Mouse (Mus musculus): ENCODE results near the gene Prr3. TPM values are rescaled to one million over a fixed set of nuclear protein-coding genes. Genes with fewer than 3 reads are reported as not detected.

The Prr3 gene
- polyA plus RNA-seq, 1 experiment: 33.5 TPM

GRCm38 (mm10) chr17:36001966-36002365 is 21.9 kb upstream of the Prr3 start:
- H3K27me3 ChIP-seq (ENCODE audit: control insufficient read depth, insufficient read depth, low read length, poor library complexity, severe bottlenecking): no peaks in the 10 kb centered on the region
- TF ChIP-seq POLR2A (IDR thresholded peaks at IDR 0.05; ENCODE audit: insufficient read depth, low read length) (no peak), EP300 (IDR thresholded peaks at IDR 0.05; ENCODE audit: insufficient read depth, low read depth, low read length) (no peak), CTCF (IDR thresholded peaks at IDR 0.05; ENCODE audit: low read depth, low read length) (no peak)
- H3K27ac ChIP-seq (ENCODE audit: insufficient read depth, low read length): no peak overlapping the region
- no peak overlapping the region for H3K4me3 ChIP-seq (ENCODE audit: low read depth, low read length)
- peaks cover 7% of the 10 kb centered on the region for H3K36me3 ChIP-seq (ENCODE audit: control insufficient read depth, insufficient read depth, low read length, poor library complexity, severe bottlenecking)
- no peak overlapping the region for H3K9ac ChIP-seq (ENCODE audit: low read depth, poor library complexity, severe bottlenecking)
- H3K4me1 ChIP-seq (ENCODE audit: control insufficient read depth, insufficient read depth, low read length): no peaks in the 10 kb centered on the region
- H3K9me3 ChIP-seq (replicated peaks; ENCODE audit: control insufficient read depth, insufficient read depth, low read length, poor library complexity, severe bottlenecking): peaks cover 69% of the 10 kb centered on the region

DNA sequence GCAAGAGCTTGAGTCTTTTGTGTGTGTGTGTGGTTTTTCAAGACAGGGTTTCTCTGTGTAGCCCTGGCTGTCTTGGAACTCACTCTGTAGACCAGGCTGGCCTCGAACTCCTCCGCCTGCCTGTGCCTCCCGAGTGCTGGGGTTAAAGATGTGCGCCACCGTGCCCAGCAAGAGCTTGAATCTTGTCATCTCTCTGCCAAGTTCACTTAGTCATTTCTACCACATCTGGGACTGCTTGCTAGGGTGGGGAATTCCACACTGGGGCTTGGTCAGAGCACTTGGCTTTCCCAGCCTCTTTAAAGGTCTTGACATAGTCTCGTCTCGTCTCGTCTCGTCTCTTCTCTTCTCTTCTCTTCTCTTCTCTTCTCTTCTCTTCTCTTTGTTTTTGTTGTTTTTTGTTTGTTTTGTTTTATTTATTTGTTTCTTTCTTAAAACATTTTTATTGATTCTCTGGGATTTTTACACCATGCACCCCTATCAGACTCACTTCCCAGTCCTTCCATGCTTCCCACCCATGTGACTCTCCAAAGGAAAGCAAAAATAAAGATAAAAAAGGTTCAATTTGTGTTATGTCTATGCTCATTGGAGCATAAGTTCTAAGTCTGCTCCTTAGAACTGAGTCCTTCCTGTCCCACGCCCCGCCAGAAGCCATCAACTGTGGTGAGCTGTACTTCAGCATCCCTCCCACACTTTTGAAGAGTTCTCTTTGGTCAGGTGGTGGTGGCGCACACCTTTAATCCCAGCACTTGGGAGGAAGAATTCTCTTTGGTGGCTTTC is 21.3 kb upstream of the Prr3 start:
- H3K27me3 ChIP-seq (ENCODE audit: control insufficient read depth, insufficient read depth, low read length, poor library complexity, severe bottlenecking): no peaks in the 10 kb centered on the region
- no peak overlapping the region for H3K27ac ChIP-seq (ENCODE audit: insufficient read depth, low read length)
- peaks cover 3% of the 10 kb centered on the region for H3K36me3 ChIP-seq (ENCODE audit: control insufficient read depth, insufficient read depth, low read length, poor library complexity, severe bottlenecking)
- H3K4me1 ChIP-seq (ENCODE audit: control insufficient read depth, insufficient read depth, low read length): no peaks in the 10 kb centered on the region
- no peak overlapping the region for H3K9ac ChIP-seq (ENCODE audit: low read depth, poor library complexity, severe bottlenecking)
- H3K9me3 ChIP-seq (replicated peaks; ENCODE audit: control insufficient read depth, insufficient read depth, low read length, poor library complexity, severe bottlenecking): peaks cover 63% of the 10 kb centered on the region
- no peak overlapping the region for H3K4me3 ChIP-seq (ENCODE audit: low read depth, low read length)
- TF ChIP-seq CTCF (IDR thresholded peaks at IDR 0.05; ENCODE audit: low read depth, low read length) (no peak), EP300 (IDR thresholded peaks at IDR 0.05; ENCODE audit: insufficient read depth, low read depth, low read length) (no peak), POLR2A (IDR thresholded peaks at IDR 0.05; ENCODE audit: insufficient read depth, low read length) (no peak)

DNA sequence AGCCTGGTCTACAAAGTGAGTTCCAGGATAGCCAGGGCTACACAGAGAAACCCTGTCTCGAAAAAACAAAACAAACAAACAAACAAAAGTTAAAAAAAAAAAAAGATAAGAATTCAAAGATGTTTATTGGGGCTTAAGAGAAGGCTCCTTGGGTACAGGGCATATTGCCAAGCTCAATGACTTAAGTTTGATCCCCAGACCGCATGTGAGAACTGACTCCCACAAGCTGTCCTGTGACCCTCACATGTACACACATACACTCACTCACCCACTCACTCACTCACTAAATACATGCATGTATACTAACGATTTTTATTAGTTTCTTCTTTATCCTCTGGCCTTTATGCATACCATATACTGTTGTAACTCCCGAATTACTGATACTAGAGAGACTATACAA is 20.3 kb upstream of the Prr3 start:
- no peak overlapping the region for H3K4me3 ChIP-seq (ENCODE audit: low read depth, low read length)

DNA sequence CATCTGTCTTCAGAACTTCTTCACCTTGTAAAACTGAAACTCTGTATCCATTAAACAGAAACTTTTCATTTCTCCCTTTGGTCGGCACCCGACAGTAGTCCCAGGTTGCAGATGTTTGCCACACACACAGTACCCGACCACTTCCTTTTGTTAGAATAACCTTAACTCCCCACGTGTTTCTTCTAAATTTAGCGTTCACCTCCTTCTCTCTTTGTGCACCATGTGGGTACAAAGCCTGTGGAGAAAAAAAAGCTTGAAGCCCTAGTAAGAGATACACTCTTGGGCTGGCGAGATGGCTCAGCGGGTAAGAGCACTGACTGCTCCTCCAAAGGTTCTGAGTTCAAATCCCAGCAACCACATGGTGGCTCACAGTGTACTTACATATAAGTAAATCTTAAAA is 19.3 kb upstream of the Prr3 start:
- H3K36me3 ChIP-seq (ENCODE audit: control insufficient read depth, insufficient read depth, low read length, poor library complexity, severe bottlenecking): peaks cover 3% of the 10 kb centered on the region
- no peak overlapping the region for H3K27ac ChIP-seq (ENCODE audit: insufficient read depth, low read length)
- no peak overlapping the region for H3K9ac ChIP-seq (ENCODE audit: low read depth, poor library complexity, severe bottlenecking)
- no peak overlapping the region for H3K4me3 ChIP-seq (ENCODE audit: low read depth, low read length)
- no peaks in the 10 kb centered on the region for H3K27me3 ChIP-seq (ENCODE audit: control insufficient read depth, insufficient read depth, low read length, poor library complexity, severe bottlenecking)
- TF ChIP-seq POLR2A (IDR thresholded peaks at IDR 0.05; ENCODE audit: insufficient read depth, low read length) (no peak), EP300 (IDR thresholded peaks at IDR 0.05; ENCODE audit: insufficient read depth, low read depth, low read length) (no peak), CTCF (IDR thresholded peaks at IDR 0.05; ENCODE audit: low read depth, low read length) (no peak)
- no peaks in the 10 kb centered on the region for H3K4me1 ChIP-seq (ENCODE audit: control insufficient read depth, insufficient read depth, low read length)
- peaks cover 43% of the 10 kb centered on the region for H3K9me3 ChIP-seq (replicated peaks; ENCODE audit: control insufficient read depth, insufficient read depth, low read length, poor library complexity, severe bottlenecking)

More for the DNA sequence above, 20.3 kb upstream of the Prr3 start:
- H3K27me3 ChIP-seq (ENCODE audit: control insufficient read depth, insufficient read depth, low read length, poor library complexity, severe bottlenecking): no peaks in the 10 kb centered on the region
- no peak overlapping the region for H3K27ac ChIP-seq (ENCODE audit: insufficient read depth, low read length)
- H3K4me1 ChIP-seq (ENCODE audit: control insufficient read depth, insufficient read depth, low read length): no peaks in the 10 kb centered on the region
- H3K9me3 ChIP-seq (replicated peaks; ENCODE audit: control insufficient read depth, insufficient read depth, low read length, poor library complexity, severe bottlenecking): peaks cover 53% of the 10 kb centered on the region
- peaks cover 3% of the 10 kb centered on the region for H3K36me3 ChIP-seq (ENCODE audit: control insufficient read depth, insufficient read depth, low read length, poor library complexity, severe bottlenecking)
- TF ChIP-seq CTCF (IDR thresholded peaks at IDR 0.05; ENCODE audit: low read depth, low read length) (no peak), POLR2A (IDR thresholded peaks at IDR 0.05; ENCODE audit: insufficient read depth, low read length) (no peak), EP300 (IDR thresholded peaks at IDR 0.05; ENCODE audit: insufficient read depth, low read depth, low read length) (no peak)
- H3K9ac ChIP-seq (ENCODE audit: low read depth, poor library complexity, severe bottlenecking): no peak overlapping the region

- H3K36me3 ChIP-seq (ENCODE audit: control insufficient read depth, insufficient read depth, low read length, poor library complexity, severe bottlenecking): peaks cover 3% of the 10 kb centered on the region
- H3K9ac ChIP-seq (ENCODE audit: low read depth, poor library complexity, severe bottlenecking): no peak overlapping the region
- no peak overlapping the region for H3K4me3 ChIP-seq (ENCODE audit: low read depth, low read length)
- H3K27ac ChIP-seq (ENCODE audit: insufficient read depth, low read length): no peak overlapping the region
- H3K4me1 ChIP-seq (ENCODE audit: control insufficient read depth, insufficient read depth, low read length): no peaks in the 10 kb centered on the region
- H3K27me3 ChIP-seq (ENCODE audit: control insufficient read depth, insufficient read depth, low read length, poor library complexity, severe bottlenecking): no peaks in the 10 kb centered on the region
- H3K9me3 ChIP-seq (replicated peaks; ENCODE audit: control insufficient read depth, insufficient read depth, low read length, poor library complexity, severe bottlenecking): peaks cover 37% of the 10 kb centered on the region
- TF ChIP-seq CTCF (IDR thresholded peaks at IDR 0.05; ENCODE audit: low read depth, low read length) (no peak), EP300 (IDR thresholded peaks at IDR 0.05; ENCODE audit: insufficient read depth, low read depth, low read length) (no peak), POLR2A (IDR thresholded peaks at IDR 0.05; ENCODE audit: insufficient read depth, low read length) (no peak)
Measured at GRCm38 (mm10) chr17:35998545-35999305, 18.7 kb upstream of the Prr3 start.

Data from ES-Bruce4 (cell line).